Mouse (Mus musculus) bone marrow, adult 2 months (tissue): ENCODE measurements at regions not wholly inside any gene's neighbourhood (a gene's known extent, or its start where the extent isn't known, plus 50 kb on each side); places are given as distances from the start of the nearest gene placed in this dataset.

Experiments
- H3K27ac ChIP-seq: fragments of 200-500 bp; 2 replicates; pipeline ENCODE4 v1.5.1; 2012; ENCODE audit warnings: low read depth, mild to moderate bottlenecking, control low read depth, inconsistent platforms, low read length; ENCODE audit not compliant: control insufficient read depth, poor library complexity, insufficient read depth
- H3K4me1 ChIP-seq: fragments of 200-500 bp; 2 replicates; pipeline ENCODE4 v1.6.1; 2011; ENCODE audit warnings: low read length; ENCODE audit not compliant: control insufficient read depth, insufficient read depth
- H3K4me3 ChIP-seq: fragments of 200-500 bp; replicated peaks from 2 replicates; pipeline ENCODE3; 2011; ENCODE audit warnings: mild to moderate bottlenecking, low read depth, low read length, control low read depth; ENCODE audit not compliant: control insufficient read depth
- CTCF ChIP-seq: fragments of 200-500 bp; IDR thresholded peaks from 2 replicates; pipeline ENCODE4 v1.5.1; 2011; ENCODE audit warnings: low read length, control low read depth; ENCODE audit not compliant: control insufficient read depth, insufficient read depth
- POLR2A ChIP-seq: fragments of 200-500 bp; IDR thresholded peaks from 2 replicates; pipeline ENCODE4 v1.6.1; 2011; ENCODE audit warnings: low read depth, mild to moderate bottlenecking, control low read depth, low read length, borderline replicate concordance; ENCODE audit not compliant: control insufficient read depth
- WGBS: fragments of 180-500 bp; shearing (Covaris S2); methylation state at CpG from one replicate; pipeline ENCODE4 v1.1.7; 2018; 5-methylcytosine and 5-hydroxymethylcytosine counted together

GRCm38 (mm10) chr4:10311886-10312285, 562.4 kb upstream of the 2610301B20Rik start:
- H3K4me1 ChIP-seq: no peaks in the 10 kb centered on the region
- H3K4me3 ChIP-seq: no peak overlapping the region
- TF ChIP-seq CTCF: no peak
- no peak for TF ChIP-seq POLR2A
- WGBS: 56% methylated on average over 5 of the region's 5 CpGs
- H3K27ac ChIP-seq: no peak overlapping the region

GRCm38 (mm10) chr4:10315144-10315543, 559.2 kb upstream of the 2610301B20Rik start:
- Histone ChIP-seq H3K27ac (no peak overlapping the region), H3K4me1 (no peaks in the 10 kb centered on the region), H3K4me3 (no peak overlapping the region)
- TF ChIP-seq POLR2A: no peak
- TF ChIP-seq CTCF: no peak
- WGBS: 60% methylated on average over 4 of the region's 4 CpGs

GRCm38 (mm10) chr4:10315875-10316274, 558.4 kb upstream of the 2610301B20Rik start:
- H3K27ac ChIP-seq: no peak overlapping the region
- no peak for TF ChIP-seq POLR2A
- no peak for TF ChIP-seq CTCF
- 77% methylated on average over 3 of the region's 3 CpGs for WGBS
- no peaks in the 10 kb centered on the region for H3K4me1 ChIP-seq
- no peak overlapping the region for H3K4me3 ChIP-seq

- 64% methylated on average over 2 of the region's 2 CpGs for WGBS
Observed at GRCm38 (mm10) chr4:10344147-10344546, 530.2 kb upstream of the 2610301B20Rik start.

GRCm38 (mm10) chr4:10351876-10352627, 522.2 kb upstream of the 2610301B20Rik start:
- H3K4me3 ChIP-seq: no peak overlapping the region
- no peak overlapping the region for H3K27ac ChIP-seq
- 77% methylated on average over 4 of the region's 4 CpGs for WGBS
- no peaks in the 10 kb centered on the region for H3K4me1 ChIP-seq
- TF ChIP-seq CTCF: no peak
- no peak for TF ChIP-seq POLR2A

More at GRCm38 (mm10) chr4:10344147-10344546, 530.2 kb upstream of the 2610301B20Rik start:
- Histone ChIP-seq H3K27ac (no peak overlapping the region), H3K4me1 (no peaks in the 10 kb centered on the region), H3K4me3 (no peak overlapping the region)
- no peak for TF ChIP-seq CTCF

GRCm38 (mm10) chr4:10357572-10357971, 516.7 kb upstream of the 2610301B20Rik start:
- Histone ChIP-seq H3K4me3 (no peak overlapping the region), H3K4me1 (no peaks in the 10 kb centered on the region), H3K27ac (no peak overlapping the region)
- 51% methylated on average over 3 of the region's 3 CpGs for WGBS
- TF ChIP-seq CTCF (no peak), POLR2A (no peak)

- Histone ChIP-seq H3K4me3 (no peak overlapping the region), H3K4me1 (no peaks in the 10 kb centered on the region), H3K27ac (no peak overlapping the region)
- whole genome bisulfite sequencing: 8% methylated on average over 2 of the region's 2 CpGs
- TF ChIP-seq CTCF (no peak), POLR2A (no peak)
Observed at GRCm38 (mm10) chr4:10389790-10390189, 484.5 kb upstream of the 2610301B20Rik start.

- Histone ChIP-seq H3K4me3 (no peak overlapping the region), H3K27ac (no peak overlapping the region), H3K4me1 (no peaks in the 10 kb centered on the region)
- no peak for TF ChIP-seq CTCF
- TF ChIP-seq POLR2A: no peak
Observed at GRCm38 (mm10) chr4:10397249-10397648, 477.0 kb upstream of the 2610301B20Rik start.

- no peak overlapping the region for H3K27ac ChIP-seq
- no peaks in the 10 kb centered on the region for H3K4me1 ChIP-seq
- WGBS: 82% methylated on average over 2 of the region's 2 CpGs
- TF ChIP-seq CTCF (no peak), POLR2A (no peak)
- no peak overlapping the region for H3K4me3 ChIP-seq
Observed at GRCm38 (mm10) chr4:10398075-10398474, 476.2 kb upstream of the 2610301B20Rik start.
